Mouse (Mus musculus) megakaryocyte, embryonic 14.5 days (primary cell): ENCODE data around the gene Anxa2.

Experiments
- FLI1 ChIP-seq: IDR thresholded peaks from 2 replicates; pipeline ENCODE4 v1.6.1; 2012; ENCODE audit warnings: low read length, inconsistent platforms, mixed read lengths
- GATA1 ChIP-seq: IDR thresholded peaks from 3 replicates; pipeline ENCODE4 v1.6.1; 2012; ENCODE audit warnings: mixed read lengths, low read length, inconsistent platforms, borderline replicate concordance

DNA sequence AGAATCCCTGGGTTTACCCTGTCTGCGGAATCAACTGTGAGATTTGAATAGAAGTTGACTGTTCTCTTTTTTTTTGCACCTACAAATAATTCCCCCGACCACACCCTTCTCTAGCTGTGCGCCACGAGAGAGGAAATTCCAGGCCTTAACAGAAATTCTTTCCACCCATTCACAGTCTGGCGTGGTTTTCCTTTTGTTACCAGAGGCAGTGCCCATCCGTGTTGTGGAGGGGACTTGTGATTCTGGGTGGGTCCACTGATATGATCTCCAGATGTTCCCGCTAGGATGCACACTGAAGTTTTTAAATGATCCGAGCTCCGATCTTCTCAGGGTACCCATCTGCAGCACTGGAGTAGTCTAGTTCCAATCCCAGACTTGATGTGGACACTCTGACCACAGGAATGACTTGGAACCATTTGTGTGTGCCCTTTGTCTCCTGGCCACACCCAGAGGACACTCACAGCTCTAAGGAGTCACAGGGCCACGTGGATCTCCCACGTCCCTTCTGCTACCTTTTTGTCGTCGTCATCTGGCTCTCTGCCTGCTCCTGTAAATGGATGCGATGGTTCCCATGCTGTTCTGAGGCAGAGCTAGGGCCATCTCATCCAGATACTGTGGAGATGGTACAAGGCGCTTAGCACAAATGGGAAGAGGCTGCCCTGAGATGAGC lies 3.1 kb downstream of the Anxa2 start:
- no peak for TF ChIP-seq GATA1
- no peak for TF ChIP-seq FLI1
